Mouse (Mus musculus) liver, postnatal 0 days (tissue): ENCODE results near the gene Cd6. TPM values are rescaled to one million over a fixed set of nuclear protein-coding genes. Genes with fewer than 3 reads are reported as not detected.

Source experiments
- ATAC-seq: fragments of 200-750 bp; cut with Nextera tagmentation; 2 replicates; pipeline ENCODE4 v1.8.0; 2017; ENCODE audit warnings: mild to moderate bottlenecking, moderate library complexity
- DNase-seq: peaks from one replicate; pipeline ENCODE4 v3.0.0-alpha.2; 2016
- H3K27ac ChIP-seq: fragments of 300-500 bp; sonication (generic); 2 replicates; pipeline ENCODE4 v1.5.1; 2014; ENCODE audit warnings: antibody characterized with exemption, moderate library complexity, mild to moderate bottlenecking, low read depth
- H3K27me3 ChIP-seq: fragments of 300-500 bp; sonication (generic); 2 replicates; pipeline ENCODE4 v1.6.1; 2014; ENCODE audit warnings: low read length, control low read depth, mixed read lengths; ENCODE audit not compliant: insufficient read depth
- H3K36me3 ChIP-seq: fragments of 300-500 bp; sonication (generic); replicated peaks from 2 replicates; pipeline ENCODE4 v1.6.1; 2014; ENCODE audit warnings: mild to moderate bottlenecking, control low read depth, low read length, moderate library complexity, mixed read lengths; ENCODE audit not compliant: insufficient read depth
- H3K4me1 ChIP-seq: fragments of 300-500 bp; sonication (generic); 2 replicates; pipeline ENCODE4 v1.6.1; 2014; ENCODE audit warnings: antibody characterized with exemption, mild to moderate bottlenecking, control low read depth; ENCODE audit not compliant: insufficient read depth
- H3K4me2 ChIP-seq: fragments of 300-500 bp; sonication (generic); 2 replicates; pipeline ENCODE4 v1.6.1; 2014; ENCODE audit warnings: low read depth, mild to moderate bottlenecking, low read length, moderate library complexity, mixed read lengths
- H3K4me3 ChIP-seq: fragments of 300-500 bp; sonication (generic); 2 replicates; pipeline ENCODE4 v1.5.1; 2014; ENCODE audit warnings: low read depth, low read length
- H3K9ac ChIP-seq: fragments of 300-500 bp; sonication (generic); replicated peaks from 2 replicates; pipeline ENCODE4 v1.6.1; 2014; ENCODE audit warnings: mild to moderate bottlenecking, moderate library complexity
- H3K9me3 ChIP-seq: fragments of 300-500 bp; sonication (generic); 2 replicates; pipeline ENCODE4 v1.6.1; 2016; ENCODE audit warnings: mild to moderate bottlenecking, control low read depth, low read length, mixed read lengths
- CTCF ChIP-seq: sonication (generic); IDR thresholded peaks from 2 replicates; pipeline ENCODE4 v1.5.1; 2016; ENCODE audit warnings: antibody characterized with exemption, low read depth
- EP300 ChIP-seq: IDR thresholded peaks from 2 replicates; pipeline ENCODE4 v1.6.1; 2016; ENCODE audit warnings: antibody characterized with exemption, low read depth, mild to moderate bottlenecking
- WGBS: fragments of 180-500 bp; shearing (Covaris S2); extraction: QIAGEN DNeasy Blood & Tissue Kit; methylation state at CpG from one replicate; pipeline ENCODE4 v1.1.7; 2014; ENCODE audit not compliant: insufficient replicate concordance; 5-methylcytosine and 5-hydroxymethylcytosine counted together
- polyA plus RNA-seq: library from polyadenylated mRNA; unstranded; fragments of >200 nt; fragmentation: Nextera tagmentation; extraction: Ambion mirVana; gene quantifications from 2 replicates; pipeline ENCODE4 v1.2.1, GENCODE M21; 2015

The Cd6 gene
- polyA plus RNA-seq, 1 experiment from 2014 or later = 0.11 TPM

DNA sequence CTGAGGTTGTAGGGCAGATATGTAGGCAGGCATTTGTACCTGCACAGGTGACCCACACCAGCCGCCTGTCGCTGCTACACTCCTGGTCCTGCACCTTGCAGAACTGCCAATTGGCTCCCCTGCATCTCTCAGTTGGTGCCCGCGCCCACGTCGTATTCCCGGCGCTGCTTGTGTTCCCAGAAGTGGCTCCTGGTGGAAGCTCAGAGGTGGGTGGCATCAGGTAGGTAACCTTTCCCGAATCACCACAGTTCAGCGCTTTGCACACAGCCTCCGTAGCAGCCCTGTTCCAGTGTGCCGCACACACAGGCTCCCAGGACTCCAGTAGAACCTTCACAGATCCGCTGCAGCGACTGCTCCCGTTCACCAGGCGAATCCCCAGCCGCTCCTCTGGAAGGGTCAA, 30.7 kb downstream of the Cd6 start:
- Histone ChIP-seq H3K36me3 (no peaks in the 10 kb centered on the region), H3K9ac (no peak overlapping the region), H3K4me2 (no peak overlapping the region), H3K4me3 (no peak overlapping the region), H3K27ac (no peak overlapping the region), H3K4me1 (no peaks in the 10 kb centered on the region), H3K9me3 (no peaks in the 10 kb centered on the region), H3K27me3 (no peaks in the 10 kb centered on the region)
- DNase-seq = no peak
- no peak for ATAC-seq
- WGBS = 88% methylated on average over 17 of the region's 17 CpGs
- no peak for TF ChIP-seq EP300
- no peak for TF ChIP-seq CTCF

DNA sequence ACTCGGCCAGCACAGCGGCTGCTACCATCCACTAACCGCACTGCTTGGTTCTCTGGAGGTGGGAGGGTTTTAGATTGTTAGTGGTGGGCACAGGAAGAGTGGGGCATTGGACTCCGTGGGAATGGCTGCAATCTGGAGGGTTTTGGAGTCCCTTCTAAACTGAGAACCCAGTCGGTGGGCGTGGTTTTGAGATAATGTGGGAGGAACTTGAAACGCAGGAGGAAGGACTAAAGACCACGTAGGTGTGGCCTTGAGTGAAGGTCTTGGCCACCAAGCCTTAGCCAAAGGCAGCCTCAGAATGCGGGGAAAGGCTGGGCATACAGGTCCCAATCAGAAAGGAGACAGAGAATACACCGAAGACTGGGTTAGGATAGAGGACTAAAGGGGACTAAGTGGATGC, 31.3 kb downstream of the Cd6 start:
- H3K36me3 ChIP-seq = no peaks in the 10 kb centered on the region
- H3K4me3 ChIP-seq = no peak overlapping the region
- H3K27ac ChIP-seq = no peak overlapping the region
- DNase-seq (no peak), ATAC-seq (no peak)
- no peak overlapping the region for H3K9ac ChIP-seq
- no peaks in the 10 kb centered on the region for H3K27me3 ChIP-seq
- no peak for TF ChIP-seq EP300
- TF ChIP-seq CTCF = no peak
- H3K4me2 ChIP-seq = no peak overlapping the region
- H3K9me3 ChIP-seq = no peaks in the 10 kb centered on the region
- 59% methylated on average over 10 of the region's 10 CpGs for WGBS
- H3K4me1 ChIP-seq = no peaks in the 10 kb centered on the region

DNA sequence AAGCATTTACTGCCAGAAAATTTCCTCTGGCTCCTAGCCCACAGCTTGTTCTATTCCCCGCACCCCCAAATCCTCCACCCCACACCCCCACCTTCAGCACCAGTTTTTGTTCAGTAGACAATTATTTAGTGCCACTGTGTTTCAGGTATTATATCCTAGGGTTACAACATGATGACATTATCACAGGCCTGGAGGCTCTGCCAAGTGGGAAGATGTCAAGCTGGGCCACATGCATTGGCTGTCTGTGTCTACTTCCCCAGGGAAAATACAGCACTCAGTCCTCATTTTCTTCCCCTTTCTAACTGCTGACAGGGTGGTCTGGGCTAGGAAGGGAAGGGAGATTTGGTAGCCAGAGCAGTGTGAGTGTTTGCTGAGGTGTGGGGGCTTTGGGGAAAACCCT, 34.9 kb downstream of the Cd6 start:
- WGBS = 78% methylated on average over 1 of the region's 1 CpGs
- Histone ChIP-seq H3K9ac (no peak overlapping the region), H3K27me3 (no peaks in the 10 kb centered on the region)

DNA sequence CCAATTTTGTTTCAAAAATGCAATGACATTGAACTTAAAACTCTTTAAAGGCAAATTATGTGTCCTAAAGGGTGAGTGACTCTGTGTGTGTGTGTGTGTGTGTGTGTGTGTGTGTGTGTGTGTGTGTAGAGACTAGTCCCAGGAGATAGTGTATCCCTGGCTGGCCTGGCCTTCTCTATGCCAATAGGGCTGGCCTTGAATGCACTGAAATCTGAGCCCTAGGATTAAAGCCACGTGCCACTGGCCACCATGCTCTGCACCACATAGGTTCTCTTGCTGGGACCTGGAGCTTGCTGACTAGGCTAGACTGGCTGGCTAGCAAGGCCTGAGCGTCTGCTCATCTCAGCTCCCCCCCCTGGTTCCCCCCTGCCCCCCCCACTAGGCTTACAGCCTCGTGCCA, 36.8 kb downstream of the Cd6 start:
- no peaks in the 10 kb centered on the region; the same call in 1 of the 2 replicates for H3K4me1 ChIP-seq
- ATAC-seq = no peak

More for the DNA sequence above, 34.9 kb downstream of the Cd6 start:
- Histone ChIP-seq H3K4me3 (no peak overlapping the region), H3K4me2 (no peak overlapping the region), H3K9me3 (no peaks in the 10 kb centered on the region), H3K27ac (no peak overlapping the region), H3K36me3 (no peaks in the 10 kb centered on the region), H3K4me1 (no peaks in the 10 kb centered on the region; the same call in 1 of the 2 replicates)
- TF ChIP-seq EP300 (no peak), CTCF (no peak)
- no peak for DNase-seq
- ATAC-seq = no peak

DNA sequence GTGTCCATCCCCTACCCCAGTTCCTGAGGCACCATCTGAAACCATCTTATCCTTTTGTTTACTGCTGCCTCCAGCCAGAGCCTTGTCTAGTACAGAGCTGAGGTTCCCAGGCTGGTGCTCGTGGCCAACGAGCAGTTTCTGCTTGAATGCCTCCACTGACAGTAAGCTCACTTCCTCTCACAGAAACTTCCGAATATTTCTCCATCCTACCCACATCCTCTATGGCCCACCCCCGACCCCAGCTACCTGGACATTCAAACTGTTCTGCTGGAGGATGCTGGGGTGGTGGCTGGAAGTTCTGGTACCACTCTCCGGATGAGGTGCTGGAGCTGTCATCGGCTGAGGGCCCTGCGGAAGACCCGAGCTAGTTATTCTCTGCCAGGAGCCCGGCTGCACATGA, 39.5 kb downstream of the Cd6 start:
- no peak for DNase-seq

More for the DNA sequence above, 36.8 kb downstream of the Cd6 start:
- TF ChIP-seq CTCF (no peak), EP300 (no peak)
- Histone ChIP-seq H3K27ac (no peak overlapping the region), H3K36me3 (no peaks in the 10 kb centered on the region), H3K4me3 (no peak overlapping the region), H3K27me3 (no peaks in the 10 kb centered on the region), H3K4me2 (no peak overlapping the region), H3K9me3 (no peaks in the 10 kb centered on the region), H3K9ac (no peak overlapping the region)
- 59% methylated on average over 3 of the region's 3 CpGs for WGBS
- no peak for DNase-seq

DNA sequence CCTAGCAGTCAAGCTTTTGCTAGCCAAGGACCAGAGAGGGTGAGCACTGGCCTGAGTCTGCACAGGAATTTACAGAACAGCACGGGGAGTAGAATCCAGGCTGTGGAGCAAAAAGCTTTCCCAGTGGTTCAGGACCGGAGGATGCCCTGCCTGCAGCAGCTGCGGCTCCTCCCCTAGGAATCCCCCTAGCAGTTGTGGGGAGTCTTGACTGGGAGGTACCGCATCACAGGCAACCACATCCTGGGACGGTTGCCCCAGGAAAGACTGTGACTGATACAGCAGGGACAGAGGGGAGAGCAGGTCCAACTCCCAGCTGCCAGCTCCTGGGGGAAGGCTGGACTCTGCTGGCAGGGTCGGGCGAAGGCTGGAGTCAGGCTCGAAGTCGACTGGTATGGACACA, 41.6 kb downstream of the Cd6 start:
- Histone ChIP-seq H3K4me3 (no peak overlapping the region), H3K36me3 (no peaks in the 10 kb centered on the region), H3K9me3 (no peaks in the 10 kb centered on the region), H3K27me3 (no peaks in the 10 kb centered on the region), H3K9ac (no peak overlapping the region), H3K4me2 (no peak overlapping the region), H3K27ac (no peak overlapping the region), H3K4me1 (no peaks in the 10 kb centered on the region; the same call in 1 of the 2 replicates)
- 61% methylated on average over 9 of the region's 9 CpGs for WGBS
- no peak for ATAC-seq
- DNase-seq = no peak
- TF ChIP-seq CTCF (no peak), EP300 (no peak)

More for the DNA sequence above, 39.5 kb downstream of the Cd6 start:
- ATAC-seq = no peak
- no peaks in the 10 kb centered on the region for H3K27me3 ChIP-seq
- H3K4me2 ChIP-seq = no peak overlapping the region
- no peaks in the 10 kb centered on the region; the same call in 1 of the 2 replicates for H3K4me1 ChIP-seq
- no peaks in the 10 kb centered on the region for H3K36me3 ChIP-seq
- H3K9me3 ChIP-seq = no peaks in the 10 kb centered on the region
- TF ChIP-seq CTCF (no peak), EP300 (no peak)
- no peak overlapping the region for H3K4me3 ChIP-seq
- no peak overlapping the region for H3K27ac ChIP-seq
- WGBS = 53% methylated on average over 9 of the region's 9 CpGs
- no peak overlapping the region for H3K9ac ChIP-seq

DNA sequence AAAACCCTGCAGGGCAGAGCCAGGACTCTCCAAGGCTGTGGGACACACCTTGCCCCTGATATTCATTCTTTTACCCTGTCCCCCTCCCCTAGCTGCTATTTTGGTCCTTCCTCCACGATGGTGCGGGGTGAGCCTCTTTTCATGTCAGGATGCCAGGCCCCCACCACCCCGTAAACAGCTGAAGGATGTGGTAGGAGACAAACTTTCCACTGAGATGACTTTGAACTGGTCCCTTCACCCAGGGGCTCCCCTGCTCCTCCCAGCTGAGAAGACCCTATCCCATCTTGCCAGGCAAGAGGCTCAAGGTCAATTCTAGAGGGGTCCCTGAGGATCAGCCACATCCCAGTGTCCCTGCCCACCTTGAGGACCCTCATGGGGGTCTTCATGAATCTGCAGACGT, 42.5 kb downstream of the Cd6 start:
- Histone ChIP-seq H3K4me3 (no peak overlapping the region), H3K9ac (no peak overlapping the region), H3K36me3 (no peaks in the 10 kb centered on the region), H3K27me3 (no peaks in the 10 kb centered on the region), H3K27ac (no peak overlapping the region), H3K4me2 (no peak overlapping the region), H3K9me3 (no peaks in the 10 kb centered on the region), H3K4me1 (no peaks in the 10 kb centered on the region; the same call in 1 of the 2 replicates)
- no peak for DNase-seq
- TF ChIP-seq EP300 (no peak), CTCF (no peak)
- WGBS = 55% methylated on average over 4 of the region's 4 CpGs
- ATAC-seq = no peak
